Mouse (Mus musculus) cerebellum, adult 2 months (tissue): ENCODE results near the gene Tspan10. TPM values are rescaled to one million over a fixed set of nuclear protein-coding genes. Genes with fewer than 3 reads are reported as not detected.

Experiments used
- DNase-seq, 2 experiments: peaks; one replicate each; pipeline ENCODE4 v3.0.0; 2021
- H3K27ac ChIP-seq: fragments of 200-500 bp; 2 replicates; pipeline ENCODE4 v1.5.1; 2012; ENCODE audit warnings: low read length, control low read depth, inconsistent platforms; ENCODE audit not compliant: insufficient read depth
- H3K27me3 ChIP-seq: fragments of 200-500 bp; 2 replicates; pipeline ENCODE4 v1.6.1; 2012; ENCODE audit warnings: inconsistent platforms, mild to moderate bottlenecking, low read length, moderate library complexity; ENCODE audit not compliant: control insufficient read depth, insufficient read depth
- H3K4me1 ChIP-seq: fragments of 200-500 bp; 2 replicates; pipeline ENCODE4 v1.6.1; 2011; ENCODE audit warnings: low read length; ENCODE audit not compliant: control insufficient read depth, insufficient read depth
- H3K4me3 ChIP-seq: fragments of 200-500 bp; replicated peaks from 2 replicates; pipeline ENCODE3; 2011; ENCODE audit warnings: mild to moderate bottlenecking, low read depth, low read length, control low read depth; ENCODE audit not compliant: insufficient read depth
- CTCF ChIP-seq: fragments of 200-500 bp; IDR thresholded peaks from 2 replicates; pipeline ENCODE4 v1.5.1; 2011; ENCODE audit warnings: low read depth, mild to moderate bottlenecking, control low read depth, low read length, moderate library complexity, borderline replicate concordance; ENCODE audit not compliant: insufficient read depth
- POLR2A ChIP-seq: fragments of 200-500 bp; IDR thresholded peaks from 2 replicates; pipeline ENCODE4 v1.6.1; 2011; ENCODE audit warnings: low read length, control low read depth, borderline replicate concordance; ENCODE audit not compliant: insufficient read depth
- WGBS: fragments of 180-500 bp; shearing (Covaris S2); methylation state at CpG from one replicate; pipeline ENCODE4 v1.1.7; 2018; 5-methylcytosine and 5-hydroxymethylcytosine counted together
- polyA plus RNA-seq: library from polyadenylated mRNA; depleted of rRNA; stranded (reverse); fragments of >200 nt; gene quantifications from 2 replicates; pipeline ENCODE4 v1.2.3, GENCODE M21; 2012; rRNA removed

Tspan10 gene
- polyA plus RNA-seq, 1 experiment = 0.05 TPM

- WGBS = under 1% methylated on average over 35 of the region's 35 CpGs
- H3K4me3 ChIP-seq = peak within 1 kb of the TSS; percentile 83
- peaks cover 13% of the 10 kb centered on the region for H3K4me1 ChIP-seq
- DNase-seq = peak; percentile 85 to 88
- H3K27ac ChIP-seq = no peak within 1 kb of the TSS
- no peaks in the 10 kb centered on the region for H3K27me3 ChIP-seq
- TF ChIP-seq CTCF (no peak), POLR2A (peak; percentile 38; the same call in 1 of the 2 replicates)
Measured at GRCm38 (mm10) chr11:120491317-120492023, 49.0 kb downstream of the Tspan10 start, which contains the start of gene Slc25a10. TSS of gene Slc25a10 (plus strand) at chr11:120491840.

GRCm38 (mm10) chr11:120492024-120492877, 49.8 kb downstream of the Tspan10 start:
- H3K4me3 ChIP-seq = peak overlapping the region; percentile 83
- 1% methylated on average over 48 of the region's 48 CpGs for WGBS
- TF ChIP-seq CTCF (no peak), POLR2A (no peak)
- H3K27ac ChIP-seq = no peak overlapping the region
- no peaks in the 10 kb centered on the region for H3K27me3 ChIP-seq
- peak in 1 of 2 experiments; percentile 26 for DNase-seq
- peaks cover 13% of the 10 kb centered on the region for H3K4me1 ChIP-seq

DNA sequence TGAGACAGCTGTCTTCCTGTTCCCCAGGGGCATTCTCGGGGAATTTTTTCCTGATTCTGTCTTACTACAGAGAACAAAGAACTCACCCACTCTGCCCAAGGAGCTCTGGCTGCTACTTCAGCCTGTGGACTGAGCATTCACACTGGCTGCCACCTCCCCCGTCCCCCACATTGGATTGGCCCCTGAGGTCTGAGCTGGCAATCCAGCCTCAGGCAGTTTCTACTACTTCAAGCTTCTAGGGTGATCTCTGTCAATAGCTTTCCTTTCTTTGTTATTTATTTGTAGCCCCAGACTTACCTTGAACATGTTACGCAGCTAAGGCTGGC, 50.4 kb downstream of the Tspan10 start:
- no peak overlapping the region for H3K27ac ChIP-seq
- no peak overlapping the region for H3K4me3 ChIP-seq
- H3K27me3 ChIP-seq = no peaks in the 10 kb centered on the region
- H3K4me1 ChIP-seq = peaks cover 13% of the 10 kb centered on the region
- no peak for TF ChIP-seq CTCF
- no peak for TF ChIP-seq POLR2A
- WGBS = 40% methylated on average over 3 of the region's 3 CpGs
- DNase-seq = no peak

GRCm38 (mm10) chr11:120493351-120493750, 50.9 kb downstream of the Tspan10 start:
- TF ChIP-seq POLR2A (no peak), CTCF (no peak)
- no peaks in the 10 kb centered on the region for H3K27me3 ChIP-seq
- DNase-seq = no peak
- no peak overlapping the region for H3K4me3 ChIP-seq
- peaks cover 13% of the 10 kb centered on the region for H3K4me1 ChIP-seq
- WGBS = 64% methylated on average over 3 of the region's 3 CpGs
- H3K27ac ChIP-seq = no peak overlapping the region

DNA sequence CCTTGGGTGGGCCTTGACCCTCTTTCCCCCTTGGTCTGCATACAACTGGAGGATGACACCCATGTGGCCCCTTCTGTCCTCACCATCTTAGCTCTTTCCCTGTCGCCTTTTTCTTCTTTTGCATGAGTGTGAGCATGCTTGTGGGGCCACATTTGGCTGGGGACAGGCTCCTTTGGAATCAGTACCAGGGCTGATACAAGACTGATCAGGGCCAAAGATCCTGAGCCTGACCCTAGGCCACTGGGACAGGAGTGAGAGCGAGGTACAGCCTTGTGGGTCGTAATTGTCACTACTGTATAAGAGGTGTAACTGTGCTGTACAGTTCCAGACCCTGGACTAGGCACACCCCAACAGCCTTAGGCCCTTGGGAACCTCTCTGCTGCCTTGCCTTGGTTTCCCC, 51.5 kb downstream of the Tspan10 start:
- H3K4me3 ChIP-seq = no peak overlapping the region
- H3K27me3 ChIP-seq = no peaks in the 10 kb centered on the region
- TF ChIP-seq CTCF (no peak), POLR2A (no peak)
- H3K4me1 ChIP-seq = peaks cover 13% of the 10 kb centered on the region
- 90% methylated on average over 3 of the region's 3 CpGs for WGBS
- DNase-seq = no peak
- H3K27ac ChIP-seq = no peak overlapping the region

Other genes starting within 250 kb of the Tspan10 start
- 17.0 and 17.6 TPM in 2 replicates for gene Bahcc1, start 209.7 kb upstream of the Tspan10 start, polyA plus RNA-seq
- 834 and 845 TPM in 2 replicates for gene Actg1, start 94.1 kb upstream of the Tspan10 start, polyA plus RNA-seq
- 0.29 TPM in 1 of 2 replicates, not detected in the other for gene Fscn2, start 81.1 kb upstream of the Tspan10 start, polyA plus RNA-seq
- 34.4 and 34.8 TPM in 2 replicates for gene Faap100, start 63.9 kb upstream of the Tspan10 start, polyA plus RNA-seq
- gene Nploc4, start 4.9 kb upstream of the Tspan10 start, polyA plus RNA-seq = 54.2 and 56.3 TPM in 2 replicates
- gene Pde6g, start 10.9 kb downstream of the Tspan10 start, polyA plus RNA-seq = 1.5 and 1.6 TPM in 2 replicates
- gene Oxld1, start 15.4 kb downstream of the Tspan10 start, polyA plus RNA-seq = 15.5 and 20.0 TPM in 2 replicates
- 27.3 and 28.3 TPM in 2 replicates for gene Ccdc137, start 15.5 kb downstream of the Tspan10 start, polyA plus RNA-seq
- 42.7 and 56.5 TPM in 2 replicates for gene Arl16, start 25.0 kb downstream of the Tspan10 start, polyA plus RNA-seq
- gene Mrpl12, start 42.0 kb downstream of the Tspan10 start, polyA plus RNA-seq = 108 and 119 TPM in 2 replicates
- 38.9 and 39.3 TPM in 2 replicates for gene Slc25a10, start 49.2 kb downstream of the Tspan10 start, polyA plus RNA-seq
- 1.8 and 2.1 TPM in 2 replicates for gene Gcgr, start 88.1 kb downstream of the Tspan10 start, polyA plus RNA-seq
- 159 and 168 TPM in 2 replicates for gene Mcrip1, start 107.1 kb downstream of the Tspan10 start, polyA plus RNA-seq
- not detected in 2 replicates for gene Ppp1r27, start 108.5 kb downstream of the Tspan10 start, polyA plus RNA-seq
- 98.4 and 105 TPM in 2 replicates for gene P4hb, start 130.6 kb downstream of the Tspan10 start, polyA plus RNA-seq
- 288 and 305 TPM in 2 replicates for gene Arhgdia, start 139.0 kb downstream of the Tspan10 start, polyA plus RNA-seq
- gene Alyref, start 155.7 kb downstream of the Tspan10 start, polyA plus RNA-seq = 42.6 and 51.8 TPM in 2 replicates
- 168 and 178 TPM in 2 replicates for gene Anapc11, start 155.8 kb downstream of the Tspan10 start, polyA plus RNA-seq
- gene Npb, start 165.8 kb downstream of the Tspan10 start, polyA plus RNA-seq = 4.7 and 5.6 TPM in 2 replicates
- 401 and 403 TPM in 2 replicates for gene Pcyt2, start 175.3 kb downstream of the Tspan10 start, polyA plus RNA-seq
- gene Sirt7, start 182.6 kb downstream of the Tspan10 start, polyA plus RNA-seq = 76.9 and 80.5 TPM in 2 replicates
- 60.5 and 65.3 TPM in 2 replicates for gene Mafg, start 191.0 kb downstream of the Tspan10 start, polyA plus RNA-seq
- 2.1 and 2.3 TPM in 2 replicates for gene Pycr1, start 201.1 kb downstream of the Tspan10 start, polyA plus RNA-seq
- gene Myadml2, start 205.5 kb downstream of the Tspan10 start, polyA plus RNA-seq = 3.3 and 4.5 TPM in 2 replicates
- gene Notum, start 218.5 kb downstream of the Tspan10 start, polyA plus RNA-seq = 5.9 TPM in 2 replicates
- 56.1 and 59.4 TPM in 2 replicates for gene Aspscr1, start 230.3 kb downstream of the Tspan10 start, polyA plus RNA-seq